Mouse (Mus musculus) small intestine, adult 10 weeks (tissue): Measurements from ENCODE around the gene Ace2. TPM values are rescaled to one million over a fixed set of nuclear protein-coding genes. Genes with fewer than 3 reads are reported as not detected.

Source experiments
- polyA plus RNA-seq: library from polyadenylated mRNA; stranded (reverse); fragments of 350-450 nt; fragmentation: Illumina TruSeq; extraction: RNeasy Lipid Tissue Mini Kit (QIAGEN cat#74804); gene quantifications from one replicate; pipeline ENCODE4 v1.2.3, GENCODE M21; 2014; ENCODE audit warnings: low replicate concordance

The Ace2 gene
- polyA plus RNA-seq = 1,788 TPM

GRCm38 (mm10) chrX:164139032-164139431, at the start of gene Ace2:
TSS of gene Ace2 (plus strand) at chrX:164139332.

Other genes starting within 250 kb of the Ace2 start
- 46.1 TPM for gene Ap1s2, start 230.3 kb upstream of the Ace2 start, polyA plus RNA-seq
- 49.9 TPM for gene Zrsr2, start 180.7 kb upstream of the Ace2 start, polyA plus RNA-seq
- 3.5 TPM for gene Car5b, start 111.3 kb upstream of the Ace2 start, polyA plus RNA-seq
- 8.0 TPM for gene Siah1b, start 62.8 kb upstream of the Ace2 start, polyA plus RNA-seq
- gene Cltrn, start 50.5 kb upstream of the Ace2 start, polyA plus RNA-seq = 3.2 TPM
- gene Bmx, start 118.9 kb downstream of the Ace2 start, polyA plus RNA-seq = 6.7 TPM
- 4.8 TPM for gene Pir, start 130.0 kb downstream of the Ace2 start, polyA plus RNA-seq
- 1.3 TPM for gene Vegfd, start 234.0 kb downstream of the Ace2 start, polyA plus RNA-seq